Mouse (Mus musculus): Measurements from ENCODE around the gene Tradd. TPM values are rescaled to one million over a fixed set of nuclear protein-coding genes. Genes with fewer than 3 reads are reported as not detected.
"Not testable (repeated sequence)": the region's sequence is repeated elsewhere in the genome, so short reads cannot be mapped to it uniquely, and the experiment has no call there.

The Tradd gene
- polyA plus RNA-seq, 1 experiment from 2014 or later, result 26.3 TPM

GRCm38 (mm10) chr8:105295256-105295655 lies 30.8 kb upstream of the Tradd start:
- H3K9ac ChIP-seq (replicated peaks; ENCODE audit: low read length), result peak overlapping the region; percentile 24; the same call in 1 of the 2 replicates
- ATAC-seq (ENCODE audit: low FRiP score, low TSS enrichment), result no peak

GRCm38 (mm10) chr8:105294776-105295175 lies 30.4 kb upstream of the Tradd start:
- Histone ChIP-seq H3K9me3 (ENCODE audit: low read length) (no peaks in the 10 kb centered on the region), H3K27me3 (ENCODE audit: insufficient read depth, low read length) (peaks cover 11% of the 10 kb centered on the region), H3K9ac (replicated peaks; ENCODE audit: low read length) (peak overlapping the region; percentile 24; the same call in 1 of the 2 replicates), H3K27ac (ENCODE audit: low read length) (no peak overlapping the region), H3K4me2 (replicated peaks; ENCODE audit: low read depth, low read length) (peak overlapping the region; percentile 45), H3K4me1 (ENCODE audit: insufficient read depth, low read length) (peaks cover 30% of the 10 kb centered on the region), H3K4me3 (ENCODE audit: low read length) (peak overlapping the region; percentile 35), H3K36me3 (ENCODE audit: insufficient read depth, low read length) (peaks cover 5% of the 10 kb centered on the region; the same call in 1 of the 2 replicates)
- ATAC-seq (ENCODE audit: low FRiP score, low TSS enrichment), result no peak
- WGBS, result 70% methylated on average over 9 of the region's 9 CpGs

More at GRCm38 (mm10) chr8:105295256-105295655, 30.8 kb upstream of the Tradd start:
- Histone ChIP-seq H3K27me3 (ENCODE audit: insufficient read depth, low read length) (peaks cover 6% of the 10 kb centered on the region), H3K4me3 (ENCODE audit: low read length) (peak overlapping the region; percentile 35), H3K9me3 (ENCODE audit: low read length) (no peaks in the 10 kb centered on the region), H3K27ac (ENCODE audit: low read length) (peak overlapping the region; percentile 66), H3K4me1 (ENCODE audit: insufficient read depth, low read length) (peaks cover 25% of the 10 kb centered on the region), H3K36me3 (ENCODE audit: insufficient read depth, low read length) (peaks cover 10% of the 10 kb centered on the region), H3K4me2 (replicated peaks; ENCODE audit: low read depth, low read length) (peak overlapping the region; percentile 45)
- WGBS, result 69% methylated on average over 11 of the region's 11 CpGs

- H3K36me3 ChIP-seq (ENCODE audit: insufficient read depth, low read length), result no peaks in the 10 kb centered on the region
- no peaks in the 10 kb centered on the region for H3K9me3 ChIP-seq (ENCODE audit: low read length)
- no peak for ATAC-seq (ENCODE audit: low FRiP score, low TSS enrichment)
- no peak overlapping the region for H3K4me3 ChIP-seq (ENCODE audit: low read length)
- no peak overlapping the region for H3K27ac ChIP-seq (ENCODE audit: low read length)
- H3K4me1 ChIP-seq (ENCODE audit: insufficient read depth, low read length), result peaks cover 30% of the 10 kb centered on the region
- peaks cover 11% of the 10 kb centered on the region for H3K27me3 ChIP-seq (ENCODE audit: insufficient read depth, low read length)
- no peak overlapping the region for H3K4me2 ChIP-seq (replicated peaks; ENCODE audit: low read depth, low read length)
- WGBS, result 68% methylated on average over 19 of the region's 19 CpGs
- H3K9ac ChIP-seq (replicated peaks; ENCODE audit: low read length), result no peak overlapping the region
Observed at GRCm38 (mm10) chr8:105293405-105293804, 29.0 kb upstream of the Tradd start.

GRCm38 (mm10) chr8:105292471-105292870 lies 28.1 kb upstream of the Tradd start:
- ATAC-seq (ENCODE audit: low FRiP score, low TSS enrichment), result no peak
- H3K4me2 ChIP-seq (replicated peaks; ENCODE audit: low read depth, low read length), result no peak overlapping the region
- WGBS, result 90% methylated on average over 7 of the region's 7 CpGs
- H3K27ac ChIP-seq (ENCODE audit: low read length), result no peak overlapping the region
- no peak overlapping the region for H3K9ac ChIP-seq (replicated peaks; ENCODE audit: low read length)
- peaks cover 11% of the 10 kb centered on the region for H3K27me3 ChIP-seq (ENCODE audit: insufficient read depth, low read length)
- no peak overlapping the region for H3K4me3 ChIP-seq (ENCODE audit: low read length)
- no peaks in the 10 kb centered on the region for H3K36me3 ChIP-seq (ENCODE audit: insufficient read depth, low read length)
- peaks cover 27% of the 10 kb centered on the region for H3K4me1 ChIP-seq (ENCODE audit: insufficient read depth, low read length)
- no peaks in the 10 kb centered on the region for H3K9me3 ChIP-seq (ENCODE audit: low read length)

- WGBS, result 73% methylated on average over 3 of the region's 3 CpGs
- not testable (repeated sequence) for H3K27ac ChIP-seq (ENCODE audit: low read length); H3K9me3 ChIP-seq (ENCODE audit: low read length); H3K4me2 ChIP-seq (replicated peaks; ENCODE audit: low read depth, low read length); ATAC-seq (ENCODE audit: low FRiP score, low TSS enrichment); H3K4me3 ChIP-seq (ENCODE audit: low read length); H3K36me3 ChIP-seq (ENCODE audit: insufficient read depth, low read length); H3K9ac ChIP-seq (replicated peaks; ENCODE audit: low read length)
- peaks cover 11% of the 10 kb centered on the region for H3K27me3 ChIP-seq (ENCODE audit: insufficient read depth, low read length)
- peaks cover 23% of the 10 kb centered on the region for H3K4me1 ChIP-seq (ENCODE audit: insufficient read depth, low read length)
Observed at GRCm38 (mm10) chr8:105291802-105292201, 27.4 kb upstream of the Tradd start.

- not testable (repeated sequence) for ATAC-seq (ENCODE audit: low FRiP score, low TSS enrichment); H3K27ac ChIP-seq (ENCODE audit: low read length); H3K4me3 ChIP-seq (ENCODE audit: low read length); H3K9me3 ChIP-seq (ENCODE audit: low read length); H3K9ac ChIP-seq (replicated peaks; ENCODE audit: low read length); H3K36me3 ChIP-seq (ENCODE audit: insufficient read depth, low read length); H3K4me2 ChIP-seq (replicated peaks; ENCODE audit: low read depth, low read length)
- Histone ChIP-seq H3K27me3 (ENCODE audit: insufficient read depth, low read length) (peaks cover 11% of the 10 kb centered on the region), H3K4me1 (ENCODE audit: insufficient read depth, low read length) (peaks cover 20% of the 10 kb centered on the region)
- WGBS, result 78% methylated on average over 8 of the region's 8 CpGs
Observed at GRCm38 (mm10) chr8:105291364-105291763, 27.0 kb upstream of the Tradd start.

- peak overlapping the region; percentile 1; the same call in 1 of the 2 replicates for H3K4me3 ChIP-seq (ENCODE audit: low read length)
- no peak overlapping the region for H3K27ac ChIP-seq (ENCODE audit: low read length)
- peak overlapping the region; percentile 91 for H3K4me2 ChIP-seq (replicated peaks; ENCODE audit: low read depth, low read length)
- H3K9me3 ChIP-seq (ENCODE audit: low read length), result no peaks in the 10 kb centered on the region
- H3K9ac ChIP-seq (replicated peaks; ENCODE audit: low read length), result no peak overlapping the region
- peaks cover 11% of the 10 kb centered on the region for H3K27me3 ChIP-seq (ENCODE audit: insufficient read depth, low read length)
- H3K4me1 ChIP-seq (ENCODE audit: insufficient read depth, low read length), result peaks cover 20% of the 10 kb centered on the region
- WGBS, result 6% methylated on average over 31 of the region's 31 CpGs
- ATAC-seq (ENCODE audit: low FRiP score, low TSS enrichment), result no peak
- no peaks in the 10 kb centered on the region for H3K36me3 ChIP-seq (ENCODE audit: insufficient read depth, low read length)
Observed at GRCm38 (mm10) chr8:105290554-105291314, 26.3 kb upstream of the Tradd start.

- Histone ChIP-seq H3K4me1 (ENCODE audit: insufficient read depth, low read length) (peaks cover 20% of the 10 kb centered on the region), H3K4me3 (ENCODE audit: low read length) (peak within 1 kb of the TSS; percentile 64), H3K4me2 (replicated peaks; ENCODE audit: low read depth, low read length) (peak within 1 kb of the TSS; percentile 91), H3K9me3 (ENCODE audit: low read length) (no peaks in the 10 kb centered on the region), H3K27ac (ENCODE audit: low read length) (peak within 1 kb of the TSS; percentile 84), H3K27me3 (ENCODE audit: insufficient read depth, low read length) (peaks cover 11% of the 10 kb centered on the region), H3K9ac (replicated peaks; ENCODE audit: low read length) (peak within 1 kb of the TSS; percentile 72), H3K36me3 (ENCODE audit: insufficient read depth, low read length) (no peaks in the 10 kb centered on the region)
- peak; percentile 24 for ATAC-seq (ENCODE audit: low FRiP score, low TSS enrichment)
- 1% methylated on average over 43 of the region's 43 CpGs for WGBS
Observed at GRCm38 (mm10) chr8:105289805-105290460, 25.5 kb upstream of the Tradd start, which contains the start of gene 4931428F04Rik. Gene 4931428F04Rik (minus strand): TSS chr8:105289864.

GRCm38 (mm10) chr8:105288958-105289732 lies 24.7 kb upstream of the Tradd start:
- peaks cover 20% of the 10 kb centered on the region for H3K4me1 ChIP-seq (ENCODE audit: insufficient read depth, low read length)
- H3K9me3 ChIP-seq (ENCODE audit: low read length), result no peaks in the 10 kb centered on the region
- peak overlapping the region; percentile 72 for H3K9ac ChIP-seq (replicated peaks; ENCODE audit: low read length)
- peaks cover 11% of the 10 kb centered on the region for H3K27me3 ChIP-seq (ENCODE audit: insufficient read depth, low read length)
- H3K27ac ChIP-seq (ENCODE audit: low read length), result peak overlapping the region; percentile 84
- H3K36me3 ChIP-seq (ENCODE audit: insufficient read depth, low read length), result no peaks in the 10 kb centered on the region; the same call in 1 of the 2 replicates
- H3K4me3 ChIP-seq (ENCODE audit: low read length), result peak overlapping the region; percentile 64
- H3K4me2 ChIP-seq (replicated peaks; ENCODE audit: low read depth, low read length), result peak overlapping the region; percentile 91
- peak; percentile 88 for ATAC-seq (ENCODE audit: low FRiP score, low TSS enrichment)
- under 1% methylated on average over 53 of the region's 53 CpGs for WGBS

Measured in kidney, embryonic 16.5 days (tissue).